Mouse (Mus musculus) lung, adult 2 months (tissue): ENCODE results near the gene Rnf169. TPM values are rescaled to one million over a fixed set of nuclear protein-coding genes. Genes with fewer than 3 reads are reported as not detected.

Experiments
- DNase-seq: peaks from one replicate; pipeline ENCODE4 v3.0.0; 2022
- H3K4me1 ChIP-seq: fragments of 200-500 bp; 2 replicates; pipeline ENCODE4 v1.6.1; 2011; ENCODE audit warnings: low read length; ENCODE audit not compliant: control insufficient read depth, insufficient read depth
- H3K4me3 ChIP-seq: fragments of 200-500 bp; replicated peaks from 2 replicates; pipeline ENCODE3; 2011; ENCODE audit warnings: low read depth, mild to moderate bottlenecking, control low read depth, low read length; ENCODE audit errors: extremely low read depth
- CTCF ChIP-seq: fragments of 200-500 bp; IDR thresholded peaks from 2 replicates; pipeline ENCODE4 v1.5.1; 2011; ENCODE audit warnings: mild to moderate bottlenecking, low read length, control low read depth; ENCODE audit not compliant: insufficient read depth
- POLR2A ChIP-seq: fragments of 200-500 bp; IDR thresholded peaks from 2 replicates; pipeline ENCODE4 v1.6.1; 2011; ENCODE audit warnings: low read depth, mild to moderate bottlenecking, control low read depth, low read length, borderline replicate concordance; ENCODE audit errors: extremely low read depth
- WGBS: fragments of 180-500 bp; shearing (Covaris S2); methylation state at CpG from one replicate; pipeline ENCODE4 v1.1.7; 2018; 5-methylcytosine and 5-hydroxymethylcytosine counted together
- polyA plus RNA-seq: library from polyadenylated mRNA; depleted of rRNA; stranded (reverse); fragments of >200 nt; gene quantifications from 2 replicates; pipeline ENCODE4 v1.2.3, GENCODE M21; 2012; rRNA removed

Gene Rnf169
- polyA plus RNA-seq, 1 experiment = 6.0 TPM

- no peak for TF ChIP-seq CTCF
- TF ChIP-seq POLR2A = no peak
- DNase-seq = no peak
- WGBS = 66% methylated on average over 2 of the region's 2 CpGs
Measured at GRCm38 (mm10) chr7:99878254-99878653, 102.0 kb downstream of the Rnf169 start.

GRCm38 (mm10) chr7:99876345-99876744 is 103.9 kb downstream of the Rnf169 start:
- TF ChIP-seq CTCF = peak; percentile 87
- TF ChIP-seq POLR2A = no peak
- 2% methylated on average over 3 of the region's 3 CpGs for WGBS
- peak; percentile 74 for DNase-seq
- Histone ChIP-seq H3K4me3 (no peak overlapping the region), H3K4me1 (no peaks in the 10 kb centered on the region)

More at GRCm38 (mm10) chr7:99878254-99878653, 102.0 kb downstream of the Rnf169 start:
- H3K4me1 ChIP-seq = no peaks in the 10 kb centered on the region
- no peak overlapping the region for H3K4me3 ChIP-seq

DNA sequence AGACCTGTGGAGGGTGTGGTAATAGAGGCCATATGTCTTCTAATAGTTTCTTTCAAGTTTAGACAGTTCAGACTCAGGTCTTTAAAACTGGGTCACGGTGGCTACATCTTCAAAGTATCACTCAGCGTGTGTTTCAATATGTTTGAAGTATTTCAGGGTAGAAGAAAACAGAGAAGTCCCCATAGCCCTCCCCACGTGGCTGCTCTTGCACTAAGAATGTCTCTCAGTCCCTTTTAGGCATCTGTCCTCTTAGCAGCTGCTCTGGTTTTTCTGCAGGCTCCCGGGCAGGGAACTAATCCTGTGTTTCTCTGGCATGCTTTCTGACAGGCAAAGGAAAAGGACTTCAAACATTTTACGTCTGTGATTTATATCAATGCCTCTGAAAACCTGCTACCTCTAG is 104.4 kb downstream of the Rnf169 start:
- TF ChIP-seq POLR2A = no peak
- no peak for TF ChIP-seq CTCF
- H3K4me1 ChIP-seq = no peaks in the 10 kb centered on the region
- H3K4me3 ChIP-seq = no peak overlapping the region
- DNase-seq = no peak
- WGBS = 47% methylated on average over 5 of the region's 5 CpGs

DNA sequence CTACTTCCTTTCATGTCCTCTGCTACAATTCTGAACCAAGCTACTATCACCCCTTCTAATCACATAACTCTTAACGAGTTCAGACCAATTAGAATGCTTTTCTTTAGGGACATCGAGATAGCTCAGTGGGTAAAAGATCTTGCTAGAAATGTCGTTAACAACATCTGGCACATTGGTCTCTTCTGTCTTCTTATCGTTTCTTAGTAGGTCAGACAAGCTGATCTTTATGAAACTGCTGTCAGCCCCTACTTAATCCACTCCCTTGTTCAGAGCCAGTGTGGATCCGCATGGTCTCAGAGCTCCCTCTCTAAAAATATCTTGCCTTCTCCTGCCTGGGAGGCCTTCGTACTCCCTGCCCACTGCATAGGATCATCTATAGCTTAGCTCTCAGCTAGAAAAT is 106.3 kb downstream of the Rnf169 start:
- 76% methylated on average over 6 of the region's 6 CpGs for WGBS
- TF ChIP-seq CTCF = no peak
- no peak for TF ChIP-seq POLR2A

More for the DNA sequence above, 106.3 kb downstream of the Rnf169 start:
- Histone ChIP-seq H3K4me3 (no peak overlapping the region), H3K4me1 (no peaks in the 10 kb centered on the region)
- DNase-seq = no peak

Other genes starting within 250 kb of the Rnf169 start
- gene Olfr521, start 216.9 kb downstream of the Rnf169 start, polyA plus RNA-seq = not detected in 2 replicates
- 3.4 TPM in 2 replicates for gene Neu3, start 152.0 kb downstream of the Rnf169 start, polyA plus RNA-seq
- gene Xrra1, start 121.3 kb downstream of the Rnf169 start, polyA plus RNA-seq = 0.87 and 1.1 TPM in 2 replicates
- 21.5 and 45.6 TPM in 2 replicates for gene Spcs2, start 117.0 kb downstream of the Rnf169 start, polyA plus RNA-seq
- gene Chrdl2, start 25.7 kb upstream of the Rnf169 start, polyA plus RNA-seq = 0.28 and 0.29 TPM in 2 replicates
- gene Pold3, start 141.1 kb upstream of the Rnf169 start, polyA plus RNA-seq = 4.7 and 6.8 TPM in 2 replicates
- 4.6 and 5.9 TPM in 2 replicates for gene Lipt2, start 178.8 kb upstream of the Rnf169 start, polyA plus RNA-seq
- 5.8 and 6.4 TPM in 2 replicates for gene Kcne3, start 196.1 kb upstream of the Rnf169 start, polyA plus RNA-seq
- 4.6 and 5.0 TPM in 2 replicates for gene Pgm2l1, start 246.9 kb upstream of the Rnf169 start, polyA plus RNA-seq